Mouse (Mus musculus): ENCODE measurements around the gene Yap1.

- TF ChIP-seq POLR2A (IDR thresholded peaks at IDR 0.05; ENCODE audit: low read depth, low read length) (no peak), CTCF (IDR thresholded peaks at IDR 0.05; ENCODE audit: borderline replicate concordance, insufficient read depth, low read length) (peak; percentile 84)
Measured at GRCm38 (mm10) chr9:7897502-7897901, 106.9 kb downstream of the Yap1 start.

Data from embryonic fibroblast, embryonic 13.5 days (primary cell).